Mouse (Mus musculus): ENCODE results near the gene Asic2. TPM values are rescaled to one million over a fixed set of nuclear protein-coding genes. Genes with fewer than 3 reads are reported as not detected.

The Asic2 gene
- total and polyA plus RNA-seq, 2 experiments from 2014 or later = 19.2 to 57.3 TPM

GRCm38 (mm10) chr11:81764778-81765177 is 203.5 kb downstream of the Asic2 start:
- H3K4me3 ChIP-seq (ENCODE audit: low read length) = no peak overlapping the region
- ATAC-seq = no peak
- DNase-seq (ENCODE audit: low spot score) = peak; percentile 56

DNA sequence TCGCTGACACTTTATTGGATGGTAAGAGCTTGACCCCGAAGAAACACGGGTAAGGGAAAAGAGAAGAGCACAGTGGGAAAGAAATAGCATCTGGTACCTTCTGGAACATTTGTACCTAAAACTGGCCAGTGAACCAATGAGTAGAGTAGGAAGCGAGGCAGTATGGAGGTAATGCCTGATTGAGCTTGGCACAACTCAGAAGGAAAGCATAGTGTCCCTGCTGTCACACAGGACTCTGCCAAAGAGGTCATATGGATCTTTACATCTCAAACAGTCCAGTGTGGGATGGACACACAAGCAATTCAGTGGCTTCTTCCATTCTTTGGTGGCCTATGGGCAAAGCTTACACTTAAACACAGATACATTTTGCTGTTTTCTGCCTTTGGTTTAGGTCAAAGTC is 211.0 kb downstream of the Asic2 start:
- H3K9me3 ChIP-seq (ENCODE audit: low read length) = no peaks in the 10 kb centered on the region; the same call in 1 of the 2 replicates
- no peak for DNase-seq (ENCODE audit: low spot score)
- 59% methylated on average over 4 of the region's 4 CpGs for WGBS
- no peak overlapping the region for H3K4me3 ChIP-seq (ENCODE audit: low read length)
- TF ChIP-seq CTCF (IDR thresholded peaks at IDR 0.05; ENCODE audit: low read depth) = no peak
- no peak overlapping the region for H3K9ac ChIP-seq (replicated peaks; ENCODE audit: low read length)
- H3K4me1 ChIP-seq (ENCODE audit: insufficient read depth, low read length) = no peaks in the 10 kb centered on the region
- no peaks in the 10 kb centered on the region for H3K27me3 ChIP-seq (ENCODE audit: insufficient read depth, low read length)
- H3K4me2 ChIP-seq (ENCODE audit: low read depth, low read length) = no peak overlapping the region
- no peaks in the 10 kb centered on the region for H3K36me3 ChIP-seq (ENCODE audit: insufficient read depth, low read length)
- no peak for ATAC-seq
- H3K27ac ChIP-seq = no peak overlapping the region

More at GRCm38 (mm10) chr11:81764778-81765177, 203.5 kb downstream of the Asic2 start:
- Histone ChIP-seq H3K27me3 (ENCODE audit: insufficient read depth, low read length) (no peaks in the 10 kb centered on the region), H3K4me1 (ENCODE audit: insufficient read depth, low read length) (peaks cover 10% of the 10 kb centered on the region), H3K9me3 (ENCODE audit: low read length) (no peaks in the 10 kb centered on the region), H3K9ac (replicated peaks; ENCODE audit: low read length) (no peak overlapping the region), H3K36me3 (ENCODE audit: insufficient read depth, low read length) (no peaks in the 10 kb centered on the region), H3K27ac (no peak overlapping the region), H3K4me2 (ENCODE audit: low read depth, low read length) (no peak overlapping the region)
- WGBS = 15% methylated on average over 3 of the region's 3 CpGs
- TF ChIP-seq CTCF (IDR thresholded peaks at IDR 0.05; ENCODE audit: low read depth) = peak; percentile 40; the same call in 1 of the 2 replicates

GRCm38 (mm10) chr11:81750876-81751275 is 217.4 kb downstream of the Asic2 start:
- no peak overlapping the region for H3K4me2 ChIP-seq (ENCODE audit: low read depth, low read length)
- WGBS = 89% methylated on average over 5 of the region's 5 CpGs
- H3K4me3 ChIP-seq (ENCODE audit: low read length) = no peak overlapping the region
- no peaks in the 10 kb centered on the region; the same call in 1 of the 2 replicates for H3K9me3 ChIP-seq (ENCODE audit: low read length)
- no peak for TF ChIP-seq CTCF (IDR thresholded peaks at IDR 0.05; ENCODE audit: low read depth)
- no peaks in the 10 kb centered on the region for H3K27me3 ChIP-seq (ENCODE audit: insufficient read depth, low read length)
- no peak for ATAC-seq
- DNase-seq (ENCODE audit: low spot score) = no peak
- H3K4me1 ChIP-seq (ENCODE audit: insufficient read depth, low read length) = no peaks in the 10 kb centered on the region
- no peak overlapping the region for H3K9ac ChIP-seq (replicated peaks; ENCODE audit: low read length)
- H3K36me3 ChIP-seq (ENCODE audit: insufficient read depth, low read length) = no peaks in the 10 kb centered on the region
- H3K27ac ChIP-seq = no peak overlapping the region

- no peaks in the 10 kb centered on the region for H3K4me1 ChIP-seq (ENCODE audit: insufficient read depth, low read length)
- no peak for TF ChIP-seq CTCF (IDR thresholded peaks at IDR 0.05; ENCODE audit: low read depth)
- H3K9ac ChIP-seq (replicated peaks; ENCODE audit: low read length) = no peak overlapping the region
- DNase-seq (ENCODE audit: low spot score) = no peak
- H3K4me2 ChIP-seq (ENCODE audit: low read depth, low read length) = no peak overlapping the region
- H3K27me3 ChIP-seq (ENCODE audit: insufficient read depth, low read length) = no peaks in the 10 kb centered on the region
- H3K4me3 ChIP-seq (ENCODE audit: low read length) = no peak overlapping the region
- 48% methylated on average over 1 of the region's 1 CpGs for WGBS
- no peaks in the 10 kb centered on the region for H3K36me3 ChIP-seq (ENCODE audit: insufficient read depth, low read length)
- no peaks in the 10 kb centered on the region; the same call in 1 of the 2 replicates for H3K9me3 ChIP-seq (ENCODE audit: low read length)
- no peak overlapping the region for H3K27ac ChIP-seq
- no peak for ATAC-seq
These were observed 218.2 kb downstream of the Asic2 start for GRCm38 (mm10) chr11:81750016-81750415.

GRCm38 (mm10) chr11:81738995-81739394 is 229.3 kb downstream of the Asic2 start:
- no peak for ATAC-seq
- WGBS = 65% methylated on average over 3 of the region's 3 CpGs
- no peaks in the 10 kb centered on the region for H3K4me1 ChIP-seq (ENCODE audit: insufficient read depth, low read length)

DNA sequence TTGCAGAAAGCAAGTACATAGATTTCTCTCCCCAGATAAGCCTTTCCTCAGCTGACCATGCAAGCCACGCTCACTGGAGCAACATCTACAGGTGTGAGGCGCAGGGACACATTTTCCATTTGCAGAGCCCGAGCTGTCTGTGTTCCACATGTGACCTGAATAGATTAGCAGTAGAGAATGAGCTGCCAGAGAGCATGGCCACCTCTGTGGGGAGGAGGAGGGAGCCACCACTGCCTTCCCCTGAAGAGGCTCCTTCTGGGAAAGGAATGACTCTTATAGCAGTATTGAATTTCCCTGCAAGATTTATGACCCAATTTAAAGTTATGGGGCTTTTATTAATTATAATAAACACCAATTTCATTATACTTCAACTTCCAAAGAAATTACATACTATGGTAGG is 230.5 kb downstream of the Asic2 start:
- Histone ChIP-seq H3K9me3 (ENCODE audit: low read length) (no peaks in the 10 kb centered on the region), H3K4me1 (ENCODE audit: insufficient read depth, low read length) (no peaks in the 10 kb centered on the region), H3K27ac (no peak overlapping the region), H3K36me3 (ENCODE audit: insufficient read depth, low read length) (no peaks in the 10 kb centered on the region), H3K9ac (replicated peaks; ENCODE audit: low read length) (no peak overlapping the region), H3K4me3 (ENCODE audit: low read length) (no peak overlapping the region), H3K27me3 (ENCODE audit: insufficient read depth, low read length) (no peaks in the 10 kb centered on the region), H3K4me2 (ENCODE audit: low read depth, low read length) (no peak overlapping the region)
- ATAC-seq (no peak), DNase-seq (ENCODE audit: low spot score) (peak; percentile 36)
- 38% methylated on average over 3 of the region's 3 CpGs for WGBS
- TF ChIP-seq CTCF (IDR thresholded peaks at IDR 0.05; ENCODE audit: low read depth) = no peak

More at GRCm38 (mm10) chr11:81738995-81739394, 229.3 kb downstream of the Asic2 start:
- Histone ChIP-seq H3K27me3 (ENCODE audit: insufficient read depth, low read length) (no peaks in the 10 kb centered on the region), H3K9ac (replicated peaks; ENCODE audit: low read length) (no peak overlapping the region), H3K4me2 (ENCODE audit: low read depth, low read length) (no peak overlapping the region), H3K27ac (no peak overlapping the region), H3K36me3 (ENCODE audit: insufficient read depth, low read length) (no peaks in the 10 kb centered on the region), H3K9me3 (ENCODE audit: low read length) (no peaks in the 10 kb centered on the region), H3K4me3 (ENCODE audit: low read length) (no peak overlapping the region)
- no peak for DNase-seq (ENCODE audit: low spot score)
- TF ChIP-seq CTCF (IDR thresholded peaks at IDR 0.05; ENCODE audit: low read depth) = no peak

DNA sequence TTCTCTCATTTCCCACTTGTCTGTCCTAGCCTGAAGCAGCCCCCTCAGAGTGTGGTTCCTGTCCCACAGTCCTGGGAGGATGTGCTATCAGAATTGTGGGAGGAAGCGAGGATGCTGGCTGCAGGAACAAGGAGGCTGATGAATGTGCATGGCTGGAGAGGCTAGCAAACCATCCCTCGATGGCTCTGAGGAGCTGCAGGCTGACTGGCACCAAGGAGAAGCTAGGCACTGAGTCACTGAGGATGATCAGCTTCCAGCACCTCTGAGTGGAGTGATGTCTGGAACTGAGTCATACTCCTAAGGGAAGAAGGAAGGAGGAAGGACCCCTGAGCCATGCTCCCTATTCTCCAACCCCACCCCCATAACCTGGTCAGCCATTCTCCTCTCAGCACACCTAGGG is 246.2 kb downstream of the Asic2 start:
- Histone ChIP-seq H3K27ac (no peak overlapping the region), H3K4me1 (ENCODE audit: insufficient read depth, low read length) (no peaks in the 10 kb centered on the region), H3K9me3 (ENCODE audit: low read length) (no peaks in the 10 kb centered on the region), H3K4me2 (ENCODE audit: low read depth, low read length) (no peak overlapping the region), H3K9ac (replicated peaks; ENCODE audit: low read length) (no peak overlapping the region), H3K36me3 (ENCODE audit: insufficient read depth, low read length) (no peaks in the 10 kb centered on the region), H3K27me3 (ENCODE audit: insufficient read depth, low read length) (no peaks in the 10 kb centered on the region), H3K4me3 (ENCODE audit: low read length) (no peak overlapping the region)
- DNase-seq (ENCODE audit: low spot score) = no peak
- 95% methylated on average over 2 of the region's 2 CpGs for WGBS
- TF ChIP-seq CTCF (IDR thresholded peaks at IDR 0.05; ENCODE audit: low read depth) = no peak
- ATAC-seq = no peak

Measured in hindbrain, postnatal 0 days (tissue).